Mouse (Mus musculus) liver, embryonic 14.5 days (tissue): ENCODE results near the gene F2rl1. TPM values are rescaled to one million over a fixed set of nuclear protein-coding genes. Genes with fewer than 3 reads are reported as not detected.

Experiments
- ATAC-seq: fragments of 200-750 bp; cut with Nextera tagmentation; 2 replicates; pipeline ENCODE4 v1.8.0; 2017; ENCODE audit warnings: moderate number of reproducible peaks, mild to moderate bottlenecking, moderate library complexity; ENCODE audit not compliant: insufficient read depth
- DNase-seq, 3 experiments: peaks; one replicate each; pipeline ENCODE4 v3.0.0-alpha.2; 2012 to 2013; ENCODE audit warnings: low read depth in 3 of 3, low spot score in 3 of 3
- H3K27ac ChIP-seq: fragments of 300-500 bp; sonication (generic); 2 replicates; pipeline ENCODE4 v1.5.1; 2014; ENCODE audit warnings: moderate library complexity, mild to moderate bottlenecking, control low read depth, inconsistent platforms
- H3K27me3 ChIP-seq: fragments of 300-500 bp; sonication (generic); 2 replicates; pipeline ENCODE4 v1.6.1; 2014; ENCODE audit warnings: mild to moderate bottlenecking, low read length, moderate library complexity; ENCODE audit not compliant: control insufficient read depth, insufficient read depth
- H3K36me3 ChIP-seq: fragments of 300-500 bp; sonication (generic); replicated peaks from 2 replicates; pipeline ENCODE4 v1.6.1; 2014; ENCODE audit warnings: low read depth; ENCODE audit not compliant: control insufficient read depth, insufficient read depth
- H3K4me1 ChIP-seq, 2 experiments: fragments of 200-500 bp in 1 of 2; fragments of 300-500 bp in 1 of 2; sonication (generic) in 1 of 2; replicated peaks; 2 replicates each; pipeline ENCODE4 v1.6.1; 2012 to 2014; ENCODE audit warnings: antibody characterized with exemption in 1 of 2, inconsistent platforms in 1 of 2, low read length in 1 of 2; ENCODE audit not compliant: control insufficient read depth in 2 of 2, insufficient read depth in 2 of 2
- H3K4me2 ChIP-seq: fragments of 300-500 bp; sonication (generic); 2 replicates; pipeline ENCODE4 v1.6.1; 2014; ENCODE audit warnings: low read depth, mild to moderate bottlenecking, control low read depth, moderate library complexity
- H3K4me3 ChIP-seq, 2 experiments: fragments of 200-500 bp in 1 of 2; fragments of 300-500 bp in 1 of 2; sonication (generic) in 1 of 2; 2 replicates each; pipeline ENCODE4 v1.5.1; 2012 to 2014; ENCODE audit warnings: low read depth in 2 of 2, low read length in 2 of 2, mild to moderate bottlenecking in 2 of 2, control low read depth in 1 of 2, inconsistent platforms in 1 of 2, moderate library complexity in 1 of 2; ENCODE audit not compliant: insufficient read depth in 1 of 2
- H3K9ac ChIP-seq: fragments of 300-500 bp; sonication (generic); replicated peaks from 2 replicates; pipeline ENCODE4 v1.6.1; 2014; ENCODE audit warnings: mild to moderate bottlenecking, control low read depth, moderate library complexity
- H3K9me3 ChIP-seq: fragments of 300-500 bp; sonication (generic); 2 replicates; pipeline ENCODE4 v1.6.1; 2016; ENCODE audit warnings: low read length, mixed read lengths; ENCODE audit not compliant: control insufficient read depth
- CTCF ChIP-seq: IDR thresholded peaks from 2 replicates; pipeline ENCODE4 v1.5.1; 2016; ENCODE audit warnings: antibody characterized with exemption, low read depth, control low read depth
- EP300 ChIP-seq: IDR thresholded peaks from 2 replicates; pipeline ENCODE4 v1.6.1; 2016; ENCODE audit warnings: antibody characterized with exemption, low read depth
- WGBS: fragments of 180-500 bp; shearing (Covaris S2); extraction: QIAGEN DNeasy Blood & Tissue Kit; methylation state at CpG from one replicate; pipeline ENCODE4 v1.1.7; 2014; ENCODE audit not compliant: insufficient replicate concordance; 5-methylcytosine and 5-hydroxymethylcytosine counted together
- polyA plus RNA-seq, 2 experiments: library from polyadenylated mRNA; depleted of rRNA in 1 of 2; stranded (reverse) in 1 of 2; unstranded in 1 of 2; fragments of >200 nt; fragmentation: Nextera tagmentation in 1 of 2; extraction: Ambion mirVana in 1 of 2; gene quantifications; 2 replicates each; pipeline versions ENCODE4 v1.2.1 to v1.2.3; 2012 to 2014

F2rl1 gene
- polyA plus RNA-seq, 2 experiments: 0.30 to 0.71 TPM

- WGBS: 61% methylated on average over 11 of the region's 11 CpGs
- Histone ChIP-seq H3K4me2 (no peak overlapping the region), H3K4me3 (no peak overlapping the region), H3K27ac (no peak overlapping the region), H3K9me3 (no peaks in the 10 kb centered on the region), H3K27me3 (no peaks in the 10 kb centered on the region), H3K36me3 (no peaks in the 10 kb centered on the region), H3K9ac (no peak overlapping the region), H3K4me1 (no peaks in the 10 kb centered on the region; a peak in 1 of 4 replicates)
- TF ChIP-seq EP300 (no peak), CTCF (no peak)
- no peak for ATAC-seq
- no peak for DNase-seq
Measured at GRCm38 (mm10) chr13:95491327-95491726, 33.7 kb downstream of the F2rl1 start.

- no peaks in the 10 kb centered on the region for H3K36me3 ChIP-seq
- no peaks in the 10 kb centered on the region for H3K9me3 ChIP-seq
- H3K27ac ChIP-seq: no peak overlapping the region
- TF ChIP-seq CTCF: no peak
- no peak for TF ChIP-seq EP300
- DNase-seq (no peak), ATAC-seq (no peak)
- H3K4me1 ChIP-seq: no peaks in the 10 kb centered on the region
- H3K4me2 ChIP-seq: no peak overlapping the region
- no peaks in the 10 kb centered on the region for H3K27me3 ChIP-seq
- H3K4me3 ChIP-seq: no peak overlapping the region
- H3K9ac ChIP-seq: no peak overlapping the region
- WGBS: 47% methylated on average over 5 of the region's 5 CpGs
Measured at GRCm38 (mm10) chr13:95484664-95485063, 40.4 kb downstream of the F2rl1 start.

- Histone ChIP-seq H3K9me3 (no peaks in the 10 kb centered on the region), H3K4me3 (no peak overlapping the region), H3K36me3 (no peaks in the 10 kb centered on the region), H3K4me1 (no peaks in the 10 kb centered on the region; a peak in 2 of 4 replicates), H3K4me2 (no peak overlapping the region), H3K27me3 (no peaks in the 10 kb centered on the region), H3K9ac (no peak overlapping the region), H3K27ac (no peak overlapping the region)
- TF ChIP-seq CTCF: peak; percentile 87
- TF ChIP-seq EP300: no peak
- WGBS: 6% methylated on average over 4 of the region's 4 CpGs
- ATAC-seq (no peak), DNase-seq (peak; percentile 12 to 48 (median 26))
Measured at GRCm38 (mm10) chr13:95481428-95481827, 43.6 kb downstream of the F2rl1 start.

GRCm38 (mm10) chr13:95478671-95479413 lies 46.2 kb downstream of the F2rl1 start, which contains the start of gene S100z:
Gene S100z (minus strand): TSS chr13:95478721.
- Histone ChIP-seq H3K9me3 (no peaks in the 10 kb centered on the region), H3K4me1 (peaks cover 4 to 22% of the 10 kb centered on the region in 2 experiments), H3K9ac (no peak within 1 kb of the TSS), H3K27me3 (no peaks in the 10 kb centered on the region), H3K27ac (no peak within 1 kb of the TSS), H3K4me2 (no peak within 1 kb of the TSS), H3K36me3 (no peaks in the 10 kb centered on the region), H3K4me3 (no peak within 1 kb of the TSS)
- WGBS: 78% methylated on average over 21 of the region's 21 CpGs
- TF ChIP-seq CTCF (no peak), EP300 (no peak)
- ATAC-seq: no peak
- no peak for DNase-seq

- WGBS: 39% methylated on average over 6 of the region's 6 CpGs
- TF ChIP-seq CTCF: no peak
- peak; percentile 54 for TF ChIP-seq EP300
- no peak overlapping the region for H3K27ac ChIP-seq
Measured at GRCm38 (mm10) chr13:95477173-95477572, 47.9 kb downstream of the F2rl1 start.

More at GRCm38 (mm10) chr13:95477173-95477572, 47.9 kb downstream of the F2rl1 start:
- H3K36me3 ChIP-seq: no peaks in the 10 kb centered on the region
- H3K4me2 ChIP-seq: no peak overlapping the region
- H3K9ac ChIP-seq: no peak overlapping the region
- no peaks in the 10 kb centered on the region for H3K9me3 ChIP-seq
- DNase-seq: no peak
- no peak for ATAC-seq
- H3K4me1 ChIP-seq: peaks cover 7 to 24% of the 10 kb centered on the region in 2 experiments
- no peak overlapping the region for H3K4me3 ChIP-seq
- no peaks in the 10 kb centered on the region for H3K27me3 ChIP-seq
